Mouse (Mus musculus) forebrain, embryonic 12.5 days (tissue): ENCODE results near the gene Irgc1. TPM values are rescaled to one million over a fixed set of nuclear protein-coding genes. Genes with fewer than 3 reads are reported as not detected.

Source experiments
- ATAC-seq: fragments of 200-750 bp; cut with Nextera tagmentation; 2 replicates; pipeline ENCODE4 v1.8.0; 2017; ENCODE audit warnings: moderate TSS enrichment; ENCODE audit not compliant: low FRiP score
- H3K27ac ChIP-seq: fragments of 300-500 bp; sonication (generic); 2 replicates; pipeline ENCODE4 v1.5.1; 2016; ENCODE audit warnings: mild to moderate bottlenecking
- H3K27me3 ChIP-seq: fragments of 300-500 bp; sonication (generic); 2 replicates; pipeline ENCODE4 v1.6.1; 2016; ENCODE audit warnings: mild to moderate bottlenecking
- H3K36me3 ChIP-seq: fragments of 300-500 bp; sonication (generic); replicated peaks from 2 replicates; pipeline ENCODE4 v1.6.1; 2016; ENCODE audit warnings: mild to moderate bottlenecking
- H3K4me1 ChIP-seq: fragments of 300-500 bp; sonication (generic); 2 replicates; pipeline ENCODE4 v1.6.1; 2016
- H3K4me2 ChIP-seq: fragments of 300-500 bp; sonication (generic); 2 replicates; pipeline ENCODE4 v1.6.1; 2016; ENCODE audit warnings: mild to moderate bottlenecking, moderate library complexity
- H3K4me3 ChIP-seq: fragments of 300-500 bp; sonication (generic); replicated peaks from 2 replicates; pipeline ENCODE4 v1.5.1; 2016; ENCODE audit warnings: mild to moderate bottlenecking
- H3K9ac ChIP-seq: fragments of 300-500 bp; sonication (generic); 2 replicates; pipeline ENCODE4 v1.6.1; 2016; ENCODE audit warnings: mild to moderate bottlenecking
- H3K9me3 ChIP-seq: fragments of 300-500 bp; sonication (generic); 2 replicates; pipeline ENCODE4 v1.6.1; 2016
- WGBS: fragments of 180-500 bp; shearing (Covaris S2); methylation state at CpG from one replicate; pipeline ENCODE4 v1.1.7; 2016; 5-methylcytosine and 5-hydroxymethylcytosine counted together
- polyA plus RNA-seq: library from polyadenylated mRNA; unstranded; fragments of >200 nt; fragmentation: Nextera tagmentation; extraction: Ambion mirVana; gene quantifications from 2 replicates; pipeline ENCODE4 v1.2.1, GENCODE M21; 2016

Irgc1 gene
- polyA plus RNA-seq, 1 experiment from 2014 or later, result not detected

DNA sequence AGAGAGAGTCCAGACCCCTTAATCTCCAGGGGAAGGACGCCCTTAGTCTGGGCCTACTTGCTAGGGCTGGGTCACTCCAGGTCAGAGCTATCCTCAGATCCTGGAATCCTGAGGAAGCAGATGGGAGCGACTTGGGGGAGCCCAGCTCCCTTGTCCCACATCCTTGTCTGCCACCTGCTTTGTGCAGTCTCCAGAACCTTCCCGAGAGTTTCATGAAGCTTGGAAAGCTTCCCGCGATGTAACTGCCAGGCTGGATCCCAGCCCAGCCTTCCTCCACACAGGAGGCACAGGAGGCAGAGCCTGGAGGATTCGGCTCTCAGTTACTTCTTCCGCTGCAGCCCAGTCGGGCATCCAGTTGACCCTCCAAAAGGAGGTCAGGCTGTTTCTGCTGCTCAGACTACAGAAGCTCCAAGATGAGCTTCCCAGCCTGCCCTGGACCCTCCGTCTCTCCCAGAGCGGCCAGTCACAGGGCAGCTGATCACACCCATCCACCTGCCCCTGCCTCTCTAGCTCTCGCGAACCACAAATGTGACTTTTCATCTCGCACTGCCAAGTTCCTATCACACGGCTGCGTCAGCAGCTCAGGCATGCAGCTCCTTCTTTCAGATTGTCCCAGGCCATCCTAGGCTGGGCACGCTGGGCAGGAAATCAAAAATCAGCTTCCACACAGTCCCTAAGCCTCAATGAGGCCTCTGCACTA, 22.5 kb downstream of the Irgc1 start:
- H3K9ac ChIP-seq, result no peak overlapping the region
- ATAC-seq, result no peak
- 77% methylated on average over 16 of the region's 16 CpGs for WGBS
- no peak overlapping the region for H3K4me3 ChIP-seq
- 0 out of 2 replicates have a peak, but pooled peaks cover 12% of the 10 kb centered on the region for H3K9me3 ChIP-seq
- H3K27me3 ChIP-seq, result peaks cover 8% of the 10 kb centered on the region; the same call in 1 of the 2 replicates
- no peak overlapping the region for H3K27ac ChIP-seq
- H3K4me2 ChIP-seq, result no peak overlapping the region
- H3K36me3 ChIP-seq, result no peaks in the 10 kb centered on the region
- H3K4me1 ChIP-seq, result no peaks in the 10 kb centered on the region

DNA sequence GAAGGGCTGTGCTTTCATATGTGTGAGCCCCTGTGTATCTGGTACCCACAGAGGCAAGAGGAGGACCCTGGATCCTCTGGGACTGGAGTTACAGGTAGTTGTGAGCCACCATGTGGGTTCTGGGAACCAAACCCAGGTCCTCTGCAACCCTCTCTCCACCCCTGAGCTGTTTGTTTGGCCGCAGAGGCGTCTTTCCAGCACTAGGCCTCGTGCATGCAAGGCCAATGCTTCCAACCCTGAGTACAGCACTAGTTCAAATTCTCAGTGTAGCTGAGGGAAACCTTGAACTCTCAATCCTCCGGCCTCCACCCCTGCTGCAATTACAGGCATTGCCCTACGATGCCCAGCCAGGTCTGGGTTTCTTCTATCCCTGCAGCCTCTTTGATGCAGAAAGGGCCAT, 23.4 kb downstream of the Irgc1 start:
- 89% methylated on average over 5 of the region's 5 CpGs for WGBS
- no peak for ATAC-seq
- Histone ChIP-seq H3K27me3 (peaks cover 8% of the 10 kb centered on the region; the same call in 1 of the 2 replicates), H3K4me1 (no peaks in the 10 kb centered on the region), H3K9me3 (0 out of 2 replicates have a peak, but pooled peaks cover 12% of the 10 kb centered on the region), H3K27ac (no peak overlapping the region), H3K36me3 (0 out of 2 replicates have a peak, but pooled peaks cover 2% of the 10 kb centered on the region), H3K4me2 (no peak overlapping the region), H3K4me3 (no peak overlapping the region), H3K9ac (no peak overlapping the region)

DNA sequence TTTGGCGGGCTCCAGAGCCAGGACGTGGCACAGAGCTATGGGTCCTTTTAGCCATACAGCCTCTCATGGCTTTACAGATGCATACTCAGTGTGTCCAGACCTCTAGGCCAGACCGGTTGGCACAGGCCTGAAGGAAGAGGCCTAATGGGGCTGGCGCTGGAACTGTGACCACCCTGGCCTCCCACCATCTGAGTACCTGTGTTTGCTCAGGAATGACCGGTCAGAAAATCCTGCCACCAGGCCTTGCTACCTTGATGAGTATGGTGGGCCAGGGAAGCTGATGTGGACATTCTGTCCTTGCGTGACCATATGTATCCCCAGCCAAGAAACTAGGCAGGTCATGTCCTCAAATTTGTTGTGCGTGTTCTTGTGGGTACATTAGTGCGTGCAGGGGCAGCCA, 24.9 kb downstream of the Irgc1 start:
- Histone ChIP-seq H3K4me1 (no peaks in the 10 kb centered on the region; the same call in 1 of the 2 replicates), H3K4me3 (no peak overlapping the region), H3K36me3 (peaks cover 10% of the 10 kb centered on the region), H3K9ac (no peak overlapping the region), H3K4me2 (no peak overlapping the region), H3K27ac (no peak overlapping the region), H3K9me3 (0 out of 2 replicates have a peak, but pooled peaks cover 2% of the 10 kb centered on the region), H3K27me3 (no peaks in the 10 kb centered on the region)
- no peak for ATAC-seq
- 96% methylated on average over 8 of the region's 8 CpGs for WGBS

DNA sequence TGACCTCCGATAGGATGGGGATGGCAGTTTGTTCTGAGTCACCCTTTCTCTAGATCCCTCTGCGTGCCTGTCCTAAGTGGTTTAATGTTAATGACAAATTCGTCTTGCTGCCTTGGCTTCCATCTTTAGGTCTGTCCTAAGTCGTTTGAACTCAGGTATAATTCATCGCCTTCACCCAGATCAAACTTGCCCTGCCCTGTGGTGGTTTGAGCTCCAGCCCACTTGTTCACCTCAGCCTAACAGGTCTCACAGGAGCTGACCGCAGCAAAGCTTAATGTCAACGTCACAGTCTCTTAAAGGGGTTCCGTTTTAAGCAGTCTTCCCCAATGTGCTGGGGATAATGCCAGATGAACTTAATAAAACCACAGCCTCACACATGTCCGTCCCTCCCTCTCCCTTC, 26.2 kb downstream of the Irgc1 start:
- no peak overlapping the region for H3K4me2 ChIP-seq
- peaks cover 14% of the 10 kb centered on the region for H3K36me3 ChIP-seq
- ATAC-seq, result no peak
- H3K9me3 ChIP-seq, result no peaks in the 10 kb centered on the region
- peaks cover 4% of the 10 kb centered on the region; the same call in 1 of the 2 replicates for H3K4me1 ChIP-seq
- WGBS, result 88% methylated on average over 9 of the region's 9 CpGs
- no peak overlapping the region for H3K9ac ChIP-seq
- H3K27me3 ChIP-seq, result no peaks in the 10 kb centered on the region
- H3K27ac ChIP-seq, result no peak overlapping the region
- H3K4me3 ChIP-seq, result no peak overlapping the region

DNA sequence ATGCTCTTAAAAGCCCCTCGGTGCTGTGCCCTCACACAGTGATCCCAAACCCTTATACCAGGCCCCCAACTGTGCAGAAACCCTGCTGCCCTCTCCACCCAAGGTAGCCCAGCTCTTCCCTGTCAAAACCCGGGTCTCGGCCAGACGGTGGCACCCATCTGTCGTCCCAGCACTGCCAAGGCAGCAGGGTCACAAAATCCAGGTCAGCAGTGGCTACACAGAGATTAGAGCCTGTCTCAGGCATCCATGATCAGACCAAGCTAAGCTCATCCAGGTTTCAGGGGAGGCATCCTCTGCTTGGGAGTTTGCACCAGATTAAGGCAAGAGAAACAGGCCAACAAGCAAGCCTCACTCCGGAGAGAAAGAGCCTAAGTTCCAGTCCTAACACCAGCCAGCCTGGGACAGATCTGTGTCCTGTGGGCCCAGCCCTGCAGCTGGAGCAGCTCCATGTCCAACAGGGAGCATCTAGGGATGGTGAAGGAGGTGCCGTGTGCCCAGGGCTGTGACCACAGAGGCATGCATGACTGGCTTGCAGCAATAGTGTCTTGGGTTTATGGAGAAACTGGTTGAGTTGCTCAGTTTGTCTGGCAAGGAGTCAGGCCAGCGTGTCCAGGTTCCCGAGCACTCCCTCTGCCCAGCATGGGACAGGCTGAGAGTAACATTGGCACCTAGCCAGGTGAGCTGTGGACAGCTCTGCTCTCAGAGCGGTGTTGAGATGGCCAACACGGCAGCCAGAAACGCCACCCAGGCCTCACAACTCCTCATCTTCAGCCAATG, 28.0 kb downstream of the Irgc1 start:
- WGBS, result 85% methylated on average over 12 of the region's 12 CpGs
- no peaks in the 10 kb centered on the region for H3K9me3 ChIP-seq
- no peak for ATAC-seq
- H3K4me3 ChIP-seq, result no peak overlapping the region
- H3K4me1 ChIP-seq, result peaks cover 14% of the 10 kb centered on the region
- H3K36me3 ChIP-seq, result peaks cover 16% of the 10 kb centered on the region
- no peak overlapping the region for H3K4me2 ChIP-seq
- H3K27ac ChIP-seq, result no peak overlapping the region
- H3K9ac ChIP-seq, result no peak overlapping the region
- no peaks in the 10 kb centered on the region for H3K27me3 ChIP-seq

DNA sequence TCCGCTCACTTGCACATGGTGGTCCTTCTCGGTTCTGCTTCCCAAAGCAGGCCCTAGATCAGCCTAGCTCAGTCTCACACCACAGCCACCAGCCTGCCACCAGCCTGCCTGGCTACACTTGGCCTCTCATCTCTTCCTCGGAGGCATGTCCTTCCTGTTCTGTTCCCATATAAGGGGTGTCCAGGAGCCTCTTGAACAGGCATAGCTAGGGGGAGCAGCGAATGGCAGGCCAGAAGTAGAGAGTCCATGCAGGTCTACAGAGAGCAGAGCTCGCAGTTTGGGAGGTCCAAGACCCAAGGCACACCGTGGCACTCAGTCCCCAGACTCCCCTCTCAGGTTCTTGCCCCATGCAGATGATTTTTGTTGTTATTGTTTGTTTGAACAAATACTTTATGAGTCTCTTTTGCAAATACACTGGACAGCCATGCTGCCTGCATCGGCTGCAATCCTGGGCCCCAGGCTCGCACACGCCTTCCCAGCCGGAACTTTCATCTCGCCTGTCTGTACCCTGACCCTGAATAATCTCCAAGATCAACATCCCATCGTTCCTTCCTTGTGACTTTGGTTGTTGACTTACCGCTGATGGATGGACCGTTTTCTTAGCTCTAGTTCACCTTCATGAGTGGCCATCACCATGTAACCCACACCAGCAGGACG, 28.9 kb downstream of the Irgc1 start:
- H3K27ac ChIP-seq, result no peak overlapping the region
- H3K4me3 ChIP-seq, result no peak overlapping the region
- 93% methylated on average over 15 of the region's 15 CpGs for WGBS
- no peak overlapping the region for H3K9ac ChIP-seq
- H3K36me3 ChIP-seq, result peaks cover 16% of the 10 kb centered on the region
- H3K27me3 ChIP-seq, result no peaks in the 10 kb centered on the region
- no peak overlapping the region for H3K4me2 ChIP-seq
- H3K9me3 ChIP-seq, result no peaks in the 10 kb centered on the region
- no peak for ATAC-seq
- H3K4me1 ChIP-seq, result peaks cover 17% of the 10 kb centered on the region

DNA sequence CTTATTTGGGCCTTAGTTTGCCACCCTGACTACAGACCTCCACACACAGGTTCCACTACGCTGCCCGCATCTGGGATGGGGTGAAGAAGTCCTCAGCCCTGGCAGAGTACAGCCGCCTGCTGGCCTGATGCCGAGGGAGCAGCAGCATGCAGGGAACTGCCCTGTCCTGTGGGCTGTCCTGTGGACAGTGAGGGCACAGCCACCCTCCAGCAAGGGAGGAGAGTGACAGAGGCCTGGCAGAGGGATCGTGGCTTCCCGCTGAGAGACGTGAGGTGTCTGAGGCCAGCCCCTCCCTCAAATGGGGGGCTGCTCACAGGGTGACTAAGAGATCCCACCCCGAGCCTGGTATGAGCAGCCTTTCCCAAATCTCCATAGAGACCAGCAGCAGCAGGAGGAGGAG, 29.8 kb downstream of the Irgc1 start:
- Histone ChIP-seq H3K9ac (no peak overlapping the region), H3K27me3 (no peaks in the 10 kb centered on the region), H3K4me1 (peaks cover 24% of the 10 kb centered on the region), H3K36me3 (peaks cover 16% of the 10 kb centered on the region), H3K9me3 (no peaks in the 10 kb centered on the region), H3K4me3 (no peak overlapping the region), H3K4me2 (no peak overlapping the region), H3K27ac (no peak overlapping the region)
- 84% methylated on average over 8 of the region's 8 CpGs for WGBS
- ATAC-seq, result no peak

DNA sequence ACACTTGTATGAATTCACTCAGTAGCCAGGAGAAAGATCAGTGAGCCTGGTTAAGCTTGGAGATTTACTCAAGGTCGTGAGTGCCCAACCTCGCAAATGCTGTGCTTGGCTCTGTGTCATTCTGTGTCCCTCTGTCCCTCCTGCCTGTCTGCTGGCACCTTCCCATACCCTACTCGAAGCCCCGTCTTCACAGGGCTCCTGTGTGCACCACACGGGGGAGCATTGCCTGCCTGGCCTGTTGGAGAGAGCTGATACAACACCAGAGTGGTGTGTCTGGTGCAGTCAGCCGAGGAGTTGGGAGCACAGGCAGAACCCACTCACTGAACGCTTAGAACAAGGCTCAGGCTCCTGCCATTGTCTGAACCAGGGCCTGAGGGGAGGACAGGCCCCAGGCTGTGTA, 30.4 kb downstream of the Irgc1 start:
- no peak for ATAC-seq
- no peak overlapping the region for H3K4me2 ChIP-seq
- no peak overlapping the region for H3K27ac ChIP-seq
- no peaks in the 10 kb centered on the region for H3K9me3 ChIP-seq
- H3K4me1 ChIP-seq, result peaks cover 24% of the 10 kb centered on the region
- H3K4me3 ChIP-seq, result no peak overlapping the region
- no peak overlapping the region for H3K9ac ChIP-seq
- no peaks in the 10 kb centered on the region for H3K27me3 ChIP-seq
- WGBS, result 67% methylated on average over 7 of the region's 7 CpGs
- peaks cover 21% of the 10 kb centered on the region for H3K36me3 ChIP-seq

DNA sequence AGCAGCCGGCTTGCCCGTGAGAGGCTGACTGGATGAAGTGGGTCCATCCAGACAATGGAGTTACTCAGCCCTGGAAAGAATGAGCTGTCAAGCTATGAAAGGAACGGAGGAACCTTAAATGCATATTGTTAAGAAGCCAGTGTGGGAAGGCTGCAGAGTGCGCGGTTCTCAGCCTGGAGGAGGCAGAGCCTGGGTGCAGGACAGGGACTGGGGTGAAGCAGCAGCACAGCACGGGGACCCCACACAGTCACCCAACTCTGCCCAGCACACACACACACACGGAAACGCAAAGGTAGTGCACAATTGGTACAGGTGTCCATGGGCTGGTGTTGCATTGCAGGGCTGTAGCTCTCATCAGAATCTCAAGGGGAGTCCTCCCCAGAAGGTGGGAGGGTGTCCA, 32.5 kb downstream of the Irgc1 start:
- H3K4me2 ChIP-seq, result no peak overlapping the region
- no peaks in the 10 kb centered on the region for H3K9me3 ChIP-seq
- no peak overlapping the region for H3K9ac ChIP-seq
- peaks cover 34% of the 10 kb centered on the region for H3K36me3 ChIP-seq
- H3K27ac ChIP-seq, result peak overlapping the region; percentile 50; the same call in 1 of the 2 replicates
- H3K27me3 ChIP-seq, result no peaks in the 10 kb centered on the region
- H3K4me1 ChIP-seq, result peaks cover 24% of the 10 kb centered on the region
- 38% methylated on average over 8 of the region's 8 CpGs for WGBS
- 0 out of 2 replicates have a peak, but pooled peaks have one; percentile 10 for ATAC-seq
- no peak overlapping the region for H3K4me3 ChIP-seq

DNA sequence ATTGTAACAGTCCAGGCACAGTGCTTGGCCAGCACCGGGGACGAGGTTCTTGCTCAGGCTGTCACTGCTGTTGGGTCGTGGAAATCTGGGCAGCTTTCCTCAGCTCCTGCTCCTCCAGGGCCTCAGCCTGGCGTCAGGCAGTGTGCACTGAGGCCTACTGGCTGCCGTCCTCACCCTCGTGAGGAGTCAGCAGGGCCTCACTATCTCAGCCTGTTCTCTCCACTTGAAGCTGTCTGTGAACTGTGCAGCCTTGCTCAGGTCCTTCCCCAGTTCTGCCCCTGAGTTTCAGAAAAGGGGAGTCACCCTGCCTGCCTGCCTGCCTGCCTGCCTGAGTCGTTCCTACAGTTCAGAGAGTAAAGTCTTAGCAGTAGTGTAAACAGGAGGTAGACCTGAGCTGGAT, 36.8 kb downstream of the Irgc1 start:
- Histone ChIP-seq H3K9ac (no peak overlapping the region), H3K4me3 (no peak overlapping the region), H3K4me1 (peaks cover 20% of the 10 kb centered on the region), H3K27me3 (no peaks in the 10 kb centered on the region), H3K9me3 (no peaks in the 10 kb centered on the region), H3K36me3 (peaks cover 30% of the 10 kb centered on the region), H3K4me2 (no peak overlapping the region), H3K27ac (no peak overlapping the region)
- WGBS, result 85% methylated on average over 7 of the region's 7 CpGs
- no peak for ATAC-seq

DNA sequence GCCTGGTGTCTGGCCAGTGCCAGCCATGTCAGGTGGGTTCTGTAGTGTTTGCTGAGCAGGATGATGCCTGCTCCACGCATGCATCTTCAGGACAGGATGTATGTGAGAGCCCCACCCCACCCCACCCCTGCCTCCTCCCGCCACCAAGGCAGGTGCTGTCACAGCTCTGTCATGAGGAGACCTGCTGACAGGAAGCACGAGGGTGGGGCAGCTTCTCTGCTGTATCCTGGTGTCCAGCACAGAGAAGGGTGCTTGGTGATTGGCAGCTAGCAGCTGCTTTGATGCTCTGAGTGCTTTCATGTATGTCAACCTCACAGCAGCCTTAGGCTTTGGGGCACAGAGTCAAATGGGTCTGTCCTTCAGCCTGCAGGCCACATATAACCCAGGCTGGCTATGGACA, 38.5 kb downstream of the Irgc1 start:
- ATAC-seq, result no peak
- no peak overlapping the region for H3K4me3 ChIP-seq
- H3K27me3 ChIP-seq, result no peaks in the 10 kb centered on the region
- peaks cover 31% of the 10 kb centered on the region for H3K36me3 ChIP-seq
- H3K27ac ChIP-seq, result no peak overlapping the region
- H3K4me2 ChIP-seq, result no peak overlapping the region
- peaks cover 7% of the 10 kb centered on the region; the same call in 1 of the 2 replicates for H3K4me1 ChIP-seq
- H3K9me3 ChIP-seq, result no peaks in the 10 kb centered on the region
- 88% methylated on average over 3 of the region's 3 CpGs for WGBS
- H3K9ac ChIP-seq, result no peak overlapping the region

DNA sequence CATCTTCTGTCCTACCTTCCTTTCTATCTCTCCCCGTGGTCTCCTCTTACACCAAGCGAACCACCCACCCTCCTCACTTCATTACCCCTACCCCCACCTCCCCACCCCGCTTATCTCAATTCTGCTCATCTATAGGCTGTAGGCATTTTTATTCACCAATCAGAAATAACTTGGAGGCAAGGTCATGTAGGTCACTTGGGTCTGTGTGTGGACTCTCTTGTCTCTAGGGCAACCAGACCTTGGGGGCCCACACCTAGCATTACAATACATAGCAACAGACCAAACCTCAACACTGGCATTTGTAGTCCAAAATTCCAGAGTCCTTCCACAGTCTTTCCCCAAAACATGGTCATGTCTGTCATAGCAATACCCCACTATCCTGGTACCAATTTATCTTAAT, 41.3 kb downstream of the Irgc1 start:
- ATAC-seq, result no peak
- H3K4me3 ChIP-seq, result no peak overlapping the region
- peaks cover 7% of the 10 kb centered on the region; the same call in 1 of the 2 replicates for H3K4me1 ChIP-seq
- no peak overlapping the region for H3K9ac ChIP-seq
- H3K9me3 ChIP-seq, result no peaks in the 10 kb centered on the region
- no peaks in the 10 kb centered on the region for H3K27me3 ChIP-seq
- no peak overlapping the region for H3K4me2 ChIP-seq
- H3K36me3 ChIP-seq, result peaks cover 39% of the 10 kb centered on the region
- 88% methylated on average over 3 of the region's 3 CpGs for WGBS
- H3K27ac ChIP-seq, result no peak overlapping the region
